Mouse (Mus musculus) midbrain, embryonic 13.5 days (tissue): ENCODE measurements around the gene Trim11. TPM values are rescaled to one million over a fixed set of nuclear protein-coding genes. Genes with fewer than 3 reads are reported as not detected.
A peak's percentile ranks its signal among the peaks of the same experiment; 100 is the strongest.

ENCODE experiments used
- ATAC-seq: fragments of 200-750 bp; cut with Nextera tagmentation; 2 replicates; pipeline ENCODE4 v1.8.0; 2017; ENCODE audit warnings: mild to moderate bottlenecking, moderate TSS enrichment, moderate library complexity
- H3K27ac ChIP-seq: fragments of 300-500 bp; sonication (generic); 2 replicates; pipeline ENCODE4 v1.5.1; 2015; ENCODE audit warnings: inconsistent platforms, mild to moderate bottlenecking, moderate library complexity
- H3K27me3 ChIP-seq: fragments of 300-500 bp; sonication (generic); 2 replicates; pipeline ENCODE4 v1.6.1; 2015; ENCODE audit warnings: mild to moderate bottlenecking, inconsistent platforms
- H3K36me3 ChIP-seq: fragments of 300-500 bp; sonication (generic); 2 replicates; pipeline ENCODE4 v1.6.1; 2015; ENCODE audit warnings: mild to moderate bottlenecking, inconsistent platforms
- H3K4me1 ChIP-seq: fragments of 300-500 bp; sonication (generic); replicated peaks from 2 replicates; pipeline ENCODE4 v1.6.1; 2015; ENCODE audit warnings: inconsistent platforms
- H3K4me2 ChIP-seq: fragments of 300-500 bp; sonication (generic); replicated peaks from 2 replicates; pipeline ENCODE4 v1.6.1; 2015; ENCODE audit warnings: moderate library complexity, mild to moderate bottlenecking, inconsistent platforms
- H3K4me3 ChIP-seq: fragments of 300-500 bp; sonication (generic); replicated peaks from 2 replicates; pipeline ENCODE4 v1.5.1; 2015; ENCODE audit warnings: mild to moderate bottlenecking, inconsistent platforms
- H3K9ac ChIP-seq: fragments of 300-500 bp; sonication (generic); replicated peaks from 2 replicates; pipeline ENCODE4 v1.6.1; 2015; ENCODE audit warnings: mild to moderate bottlenecking, inconsistent platforms
- H3K9me3 ChIP-seq: fragments of 300-500 bp; sonication (generic); 2 replicates; pipeline ENCODE4 v1.6.1; 2016; ENCODE audit warnings: mild to moderate bottlenecking, inconsistent platforms
- WGBS: fragments of 180-500 bp; shearing (Covaris S2); methylation state at CpG from one replicate; pipeline ENCODE4 v1.1.7; 2015; 5-methylcytosine and 5-hydroxymethylcytosine counted together
- polyA plus RNA-seq: library from polyadenylated mRNA; unstranded; fragments of >200 nt; fragmentation: Nextera tagmentation; extraction: Ambion mirVana; gene quantifications from 2 replicates; pipeline ENCODE4 v1.2.1, GENCODE M21; 2015

Gene Trim11
- polyA plus RNA-seq = 18.7 and 21.9 TPM in 2 replicates

GRCm38 (mm10) chr11:58978027-58978705 is at the start of gene Trim11:
TSS of gene Trim11 (plus strand) at chr11:58978093.
- peak within 1 kb of the TSS; percentile 97 for H3K9ac ChIP-seq
- H3K4me1 ChIP-seq = peaks cover 58% of the 10 kb centered on the region
- peaks cover 18% of the 10 kb centered on the region for H3K36me3 ChIP-seq
- H3K27me3 ChIP-seq = no peaks in the 10 kb centered on the region
- peak within 1 kb of the TSS; percentile 100 for H3K4me2 ChIP-seq
- no peaks in the 10 kb centered on the region for H3K9me3 ChIP-seq
- peak; percentile 90 for ATAC-seq
- under 1% methylated on average over 64 of the region's 64 CpGs for WGBS
- H3K27ac ChIP-seq = peak within 1 kb of the TSS; percentile 62
- H3K4me3 ChIP-seq = peak within 1 kb of the TSS; percentile 99

- ATAC-seq = 0 out of 2 replicates have a peak, but pooled peaks have one; percentile 5
- Histone ChIP-seq H3K27ac (no peak overlapping the region), H3K4me3 (no peak overlapping the region), H3K36me3 (peaks cover 32% of the 10 kb centered on the region), H3K9ac (no peak overlapping the region), H3K9me3 (no peaks in the 10 kb centered on the region), H3K4me1 (peaks cover 8% of the 10 kb centered on the region), H3K27me3 (no peaks in the 10 kb centered on the region), H3K4me2 (no peak overlapping the region)
- whole genome bisulfite sequencing = 79% methylated on average over 4 of the region's 4 CpGs
These were observed 48.8 kb upstream of the Trim11 start for GRCm38 (mm10) chr11:58929055-58929454.

GRCm38 (mm10) chr11:58929641-58930040 is 48.3 kb upstream of the Trim11 start:
- Histone ChIP-seq H3K4me2 (no peak overlapping the region), H3K27ac (no peak overlapping the region), H3K9ac (no peak overlapping the region), H3K9me3 (no peaks in the 10 kb centered on the region), H3K27me3 (no peaks in the 10 kb centered on the region), H3K4me1 (peaks cover 8% of the 10 kb centered on the region), H3K36me3 (peaks cover 37% of the 10 kb centered on the region), H3K4me3 (no peak overlapping the region)
- 68% methylated on average over 3 of the region's 3 CpGs for WGBS
- no peak for ATAC-seq

GRCm38 (mm10) chr11:58930254-58930653 is 47.6 kb upstream of the Trim11 start:
- H3K27me3 ChIP-seq = no peaks in the 10 kb centered on the region
- H3K9ac ChIP-seq = no peak overlapping the region
- ATAC-seq = no peak
- H3K9me3 ChIP-seq = no peaks in the 10 kb centered on the region
- peaks cover 8% of the 10 kb centered on the region for H3K4me1 ChIP-seq
- WGBS = 88% methylated on average over 3 of the region's 3 CpGs
- no peak overlapping the region for H3K4me3 ChIP-seq
- H3K36me3 ChIP-seq = peaks cover 43% of the 10 kb centered on the region
- no peak overlapping the region for H3K4me2 ChIP-seq
- no peak overlapping the region for H3K27ac ChIP-seq

GRCm38 (mm10) chr11:58931576-58931975 is 46.3 kb upstream of the Trim11 start:
- no peak overlapping the region for H3K27ac ChIP-seq
- no peaks in the 10 kb centered on the region for H3K27me3 ChIP-seq
- H3K4me1 ChIP-seq = peaks cover 19% of the 10 kb centered on the region
- no peak for ATAC-seq
- no peak overlapping the region for H3K4me3 ChIP-seq
- no peak overlapping the region for H3K9ac ChIP-seq
- 88% methylated on average over 4 of the region's 4 CpGs for whole genome bisulfite sequencing
- peaks cover 53% of the 10 kb centered on the region for H3K36me3 ChIP-seq
- H3K9me3 ChIP-seq = no peaks in the 10 kb centered on the region
- H3K4me2 ChIP-seq = no peak overlapping the region

- Histone ChIP-seq H3K27me3 (no peaks in the 10 kb centered on the region), H3K4me3 (peak overlapping the region; percentile 96), H3K9ac (peak overlapping the region; percentile 100), H3K36me3 (peaks cover 38% of the 10 kb centered on the region), H3K4me2 (peak overlapping the region; percentile 83), H3K27ac (peak overlapping the region; percentile 96), H3K4me1 (peaks cover 32% of the 10 kb centered on the region), H3K9me3 (no peaks in the 10 kb centered on the region)
- under 1% methylated on average over 13 of the region's 13 CpGs for WGBS
- 0 out of 2 replicates have a peak, but pooled peaks have one; percentile 1 for ATAC-seq
These were observed 40.0 kb upstream of the Trim11 start for GRCm38 (mm10) chr11:58937909-58938308.

- Histone ChIP-seq H3K27me3 (no peaks in the 10 kb centered on the region), H3K4me2 (peak within 1 kb of the TSS; percentile 83), H3K4me1 (peaks cover 32% of the 10 kb centered on the region), H3K9me3 (no peaks in the 10 kb centered on the region), H3K27ac (peak within 1 kb of the TSS; percentile 96), H3K4me3 (peak within 1 kb of the TSS; percentile 96), H3K36me3 (peaks cover 32% of the 10 kb centered on the region), H3K9ac (peak within 1 kb of the TSS; percentile 100)
- peak; percentile 98 for ATAC-seq
- WGBS = under 1% methylated on average over 90 of the region's 95 CpGs
These were observed 39.4 kb upstream of the Trim11 start, which contains the start of gene Rnf187 for GRCm38 (mm10) chr11:58938322-58939087. TSS of gene Rnf187 (minus strand) at chr11:58938916.

- peak overlapping the region; percentile 96 for H3K4me3 ChIP-seq
- peak overlapping the region; percentile 83 for H3K4me2 ChIP-seq
- 14% methylated on average over 6 of the region's 6 CpGs for WGBS
- H3K36me3 ChIP-seq = peaks cover 27% of the 10 kb centered on the region
- H3K4me1 ChIP-seq = peaks cover 35% of the 10 kb centered on the region
- no peaks in the 10 kb centered on the region; the same call in 1 of the 2 replicates for H3K27me3 ChIP-seq
- H3K27ac ChIP-seq = peak overlapping the region; percentile 96
- H3K9ac ChIP-seq = peak overlapping the region; percentile 100
- no peaks in the 10 kb centered on the region for H3K9me3 ChIP-seq
- no peak; the same call in 1 of the 2 replicates for ATAC-seq
These were observed 38.8 kb upstream of the Trim11 start for GRCm38 (mm10) chr11:58939088-58939439.

GRCm38 (mm10) chr11:58944136-58944535 is 33.8 kb upstream of the Trim11 start:
- 86% methylated on average over 5 of the region's 5 CpGs for WGBS
- no peak for ATAC-seq
- Histone ChIP-seq H3K36me3 (no peaks in the 10 kb centered on the region), H3K27me3 (peaks cover 2% of the 10 kb centered on the region; the same call in 1 of the 2 replicates), H3K4me1 (peaks cover 18% of the 10 kb centered on the region), H3K27ac (0 out of 2 replicates have a peak overlapping the region, but pooled peaks have one; percentile 47), H3K9me3 (no peaks in the 10 kb centered on the region), H3K9ac (no peak overlapping the region), H3K4me3 (no peak overlapping the region), H3K4me2 (no peak overlapping the region)

GRCm38 (mm10) chr11:58947306-58947705 is 30.6 kb upstream of the Trim11 start:
- no peaks in the 10 kb centered on the region for H3K36me3 ChIP-seq
- peak overlapping the region; percentile 99 for H3K27ac ChIP-seq
- H3K27me3 ChIP-seq = peaks cover 2% of the 10 kb centered on the region; the same call in 1 of the 2 replicates
- no peaks in the 10 kb centered on the region for H3K9me3 ChIP-seq
- peaks cover 30% of the 10 kb centered on the region for H3K4me1 ChIP-seq
- peak overlapping the region; percentile 84; the same call in 1 of the 2 replicates for H3K9ac ChIP-seq
- peak overlapping the region; percentile 67; the same call in 1 of the 2 replicates for H3K4me3 ChIP-seq
- WGBS = 86% methylated on average over 3 of the region's 3 CpGs
- no peak for ATAC-seq
- peak overlapping the region; percentile 69 for H3K4me2 ChIP-seq

- Histone ChIP-seq H3K27me3 (peaks cover 2% of the 10 kb centered on the region; the same call in 1 of the 2 replicates), H3K9me3 (no peaks in the 10 kb centered on the region), H3K4me3 (peak overlapping the region; percentile 67), H3K27ac (peak overlapping the region; percentile 99), H3K4me2 (peak overlapping the region; percentile 69), H3K4me1 (peaks cover 34% of the 10 kb centered on the region), H3K9ac (peak overlapping the region; percentile 84), H3K36me3 (no peaks in the 10 kb centered on the region)
- ATAC-seq = peak; percentile 78
- WGBS = 13% methylated on average over 23 of the region's 23 CpGs
These were observed 29.9 kb upstream of the Trim11 start for GRCm38 (mm10) chr11:58947798-58948528.
